19 mouse cellular contexts compared by ENCODE assay signal in the genomic region with DNA sequence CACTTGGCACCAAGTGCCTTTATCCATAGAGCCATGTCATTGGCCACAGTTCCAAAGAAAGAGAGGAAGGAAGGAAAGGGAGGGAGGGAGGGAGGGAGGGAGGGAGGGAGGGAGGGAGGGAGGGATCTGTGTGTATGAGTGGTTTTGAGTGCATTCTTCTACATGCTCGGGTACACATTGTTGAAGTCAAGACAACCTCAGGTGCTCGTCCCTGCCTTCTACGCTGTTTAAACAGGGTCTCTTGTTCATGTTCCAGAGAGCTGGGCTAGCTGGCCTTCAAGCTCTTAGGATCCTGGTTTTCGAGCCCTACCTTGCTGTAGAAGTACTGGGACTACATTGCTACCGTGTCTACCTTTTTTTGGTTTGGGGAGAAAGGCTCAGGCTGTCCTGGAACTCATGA. TPM values are rescaled to one million over a fixed set of nuclear protein-coding genes. Genes with fewer than 3 reads are reported as not detected.
"Had no signal": no experiment of that assay in that cellular context is flagged by ENCODE, and none has a peak within 500 bp of the region (broad histone marks: within the 10 kb centered on the region; RNA-seq: fewer than 3 reads in every experiment).

No protein-coding gene starts in this region.

RNA-seq across cellular contexts. Expression of gene 1700047I17Rik2, which starts 10.3 kb away (rescaled TPM):
- polyA plus RNA-seq: heart, embryonic 10.5 days; heart, embryonic 11.5 days; heart, embryonic 13.5 days; heart, embryonic 15.5 days; heart, embryonic 16.5 days; heart, postnatal 0 days; hindbrain, embryonic 13.5 days; hindbrain, embryonic 14.5 days; hindbrain, embryonic 15.5 days; hindbrain, embryonic 16.5 days; hindbrain, postnatal 0 days; inflammation-experienced regulatory T-cells, adult 6 months; intestine, embryonic 14.5 days; intestine, embryonic 15.5 days; intestine, embryonic 16.5 days; intestine, postnatal 0 days; kidney, adult 2 months; kidney, postnatal 0 days; large intestine, adult 2 months had no signal
